Mouse (Mus musculus) forebrain, embryonic 13.5 days (tissue): ENCODE measurements around the gene Agrp. TPM values are rescaled to one million over a fixed set of nuclear protein-coding genes. Genes with fewer than 3 reads are reported as not detected.

ENCODE experiments used
- ATAC-seq: fragments of 200-750 bp; cut with Nextera tagmentation; 2 replicates; pipeline ENCODE4 v1.8.0; 2017
- H3K27ac ChIP-seq: fragments of 300-500 bp; sonication (generic); 2 replicates; pipeline ENCODE4 v1.5.1; 2015; ENCODE audit warnings: inconsistent platforms, mild to moderate bottlenecking, moderate library complexity
- H3K27me3 ChIP-seq: fragments of 300-500 bp; sonication (generic); 2 replicates; pipeline ENCODE4 v1.6.1; 2015; ENCODE audit warnings: mild to moderate bottlenecking, inconsistent platforms
- H3K36me3 ChIP-seq: fragments of 300-500 bp; sonication (generic); 2 replicates; pipeline ENCODE4 v1.6.1; 2015; ENCODE audit warnings: mild to moderate bottlenecking, inconsistent platforms; ENCODE audit not compliant: poor library complexity, severe bottlenecking
- H3K4me1 ChIP-seq: fragments of 300-500 bp; sonication (generic); 2 replicates; pipeline ENCODE4 v1.6.1; 2015; ENCODE audit warnings: inconsistent platforms
- H3K4me2 ChIP-seq: fragments of 300-500 bp; sonication (generic); 2 replicates; pipeline ENCODE4 v1.6.1; 2015; ENCODE audit warnings: inconsistent platforms, mild to moderate bottlenecking, moderate library complexity
- H3K4me3 ChIP-seq: fragments of 300-500 bp; sonication (generic); 2 replicates; pipeline ENCODE4 v1.5.1; 2015; ENCODE audit warnings: mild to moderate bottlenecking, inconsistent platforms
- H3K9ac ChIP-seq: fragments of 300-500 bp; sonication (generic); 2 replicates; pipeline ENCODE4 v1.6.1; 2015; ENCODE audit warnings: mild to moderate bottlenecking, inconsistent platforms
- H3K9me3 ChIP-seq: fragments of 300-500 bp; sonication (generic); replicated peaks from 2 replicates; pipeline ENCODE4 v1.6.1; 2016; ENCODE audit warnings: inconsistent platforms
- WGBS: fragments of 180-500 bp; shearing (Covaris S2); methylation state at CpG from one replicate; pipeline ENCODE4 v1.1.7; 2015; 5-methylcytosine and 5-hydroxymethylcytosine counted together
- polyA plus RNA-seq: library from polyadenylated mRNA; unstranded; fragments of >200 nt; fragmentation: Nextera tagmentation; extraction: Ambion mirVana; gene quantifications from 2 replicates; pipeline ENCODE4 v1.2.1, GENCODE M21; 2015

Gene Agrp
- polyA plus RNA-seq, 1 experiment from 2014 or later = 0.62 TPM

GRCm38 (mm10) chr8:105562863-105563262 is 74.3 kb downstream of the Agrp start:
- no peak for ATAC-seq
- H3K4me1 ChIP-seq = peaks cover 38% of the 10 kb centered on the region
- H3K27me3 ChIP-seq = no peaks in the 10 kb centered on the region; the same call in 1 of the 2 replicates
- no peak overlapping the region for H3K27ac ChIP-seq
- no peaks in the 10 kb centered on the region for H3K9me3 ChIP-seq
- H3K36me3 ChIP-seq = peaks cover 4% of the 10 kb centered on the region
- no peak overlapping the region for H3K4me3 ChIP-seq
- no peak overlapping the region for H3K4me2 ChIP-seq
- 89% methylated on average over 3 of the region's 3 CpGs for WGBS
- H3K9ac ChIP-seq = no peak overlapping the region

GRCm38 (mm10) chr8:105555230-105555629 is 82.0 kb downstream of the Agrp start:
- no peaks in the 10 kb centered on the region for H3K4me1 ChIP-seq
- peaks cover 4% of the 10 kb centered on the region; the same call in 1 of the 2 replicates for H3K36me3 ChIP-seq
- no peak overlapping the region for H3K9ac ChIP-seq
- H3K27ac ChIP-seq = no peak overlapping the region
- no peak for ATAC-seq
- WGBS = 73% methylated on average over 3 of the region's 3 CpGs
- no peak overlapping the region for H3K4me3 ChIP-seq
- no peak overlapping the region for H3K4me2 ChIP-seq
- H3K27me3 ChIP-seq = no peaks in the 10 kb centered on the region
- no peaks in the 10 kb centered on the region for H3K9me3 ChIP-seq

- ATAC-seq = no peak
- H3K27ac ChIP-seq = no peak overlapping the region
- no peak overlapping the region for H3K4me3 ChIP-seq
- no peaks in the 10 kb centered on the region for H3K4me1 ChIP-seq
- H3K9ac ChIP-seq = no peak overlapping the region
- H3K9me3 ChIP-seq = no peaks in the 10 kb centered on the region
- H3K4me2 ChIP-seq = no peak overlapping the region
- H3K27me3 ChIP-seq = no peaks in the 10 kb centered on the region
- peaks cover 4% of the 10 kb centered on the region; the same call in 1 of the 2 replicates for H3K36me3 ChIP-seq
These were observed 83.1 kb downstream of the Agrp start for GRCm38 (mm10) chr8:105554087-105554486.

- Histone ChIP-seq H3K27me3 (no peaks in the 10 kb centered on the region), H3K27ac (no peak overlapping the region), H3K4me2 (no peak overlapping the region), H3K9ac (no peak overlapping the region), H3K36me3 (no peaks in the 10 kb centered on the region), H3K4me3 (no peak overlapping the region), H3K4me1 (no peaks in the 10 kb centered on the region), H3K9me3 (no peaks in the 10 kb centered on the region)
- no peak for ATAC-seq
- WGBS = 74% methylated on average over 1 of the region's 1 CpGs
These were observed 84.4 kb downstream of the Agrp start for GRCm38 (mm10) chr8:105552824-105553223.

GRCm38 (mm10) chr8:105552032-105552431 is 85.2 kb downstream of the Agrp start:
- Histone ChIP-seq H3K36me3 (no peaks in the 10 kb centered on the region), H3K4me3 (no peak overlapping the region), H3K4me2 (no peak overlapping the region), H3K27me3 (no peaks in the 10 kb centered on the region), H3K9me3 (no peaks in the 10 kb centered on the region), H3K9ac (no peak overlapping the region), H3K4me1 (no peaks in the 10 kb centered on the region), H3K27ac (no peak overlapping the region)
- ATAC-seq = no peak
- 93% methylated on average over 2 of the region's 2 CpGs for WGBS

GRCm38 (mm10) chr8:105550083-105550482 is 87.1 kb downstream of the Agrp start:
- Histone ChIP-seq H3K4me3 (no peak overlapping the region), H3K36me3 (no peaks in the 10 kb centered on the region), H3K4me1 (no peaks in the 10 kb centered on the region), H3K27me3 (no peaks in the 10 kb centered on the region), H3K9me3 (no peaks in the 10 kb centered on the region), H3K27ac (no peak overlapping the region), H3K4me2 (no peak overlapping the region), H3K9ac (no peak overlapping the region)
- 82% methylated on average over 2 of the region's 2 CpGs for WGBS
- ATAC-seq = no peak

- Histone ChIP-seq H3K9me3 (no peaks in the 10 kb centered on the region), H3K27me3 (no peaks in the 10 kb centered on the region), H3K9ac (no peak overlapping the region), H3K4me2 (no peak overlapping the region), H3K4me1 (no peaks in the 10 kb centered on the region), H3K4me3 (no peak overlapping the region), H3K27ac (no peak overlapping the region), H3K36me3 (no peaks in the 10 kb centered on the region)
- WGBS = 97% methylated on average over 1 of the region's 1 CpGs
- no peak for ATAC-seq
These were observed 87.7 kb downstream of the Agrp start for GRCm38 (mm10) chr8:105549506-105549905.

- no peak for ATAC-seq
- no peak overlapping the region for H3K4me2 ChIP-seq
- no peak overlapping the region for H3K9ac ChIP-seq
- WGBS = 91% methylated on average over 6 of the region's 6 CpGs
- no peaks in the 10 kb centered on the region for H3K27me3 ChIP-seq
- no peak overlapping the region for H3K27ac ChIP-seq
- H3K9me3 ChIP-seq = no peaks in the 10 kb centered on the region
- H3K4me1 ChIP-seq = no peaks in the 10 kb centered on the region
- peaks cover 5% of the 10 kb centered on the region; the same call in 1 of the 2 replicates for H3K36me3 ChIP-seq
- H3K4me3 ChIP-seq = no peak overlapping the region
These were observed 90.5 kb downstream of the Agrp start for GRCm38 (mm10) chr8:105546384-105547350.

GRCm38 (mm10) chr8:105545249-105545648 is 91.9 kb downstream of the Agrp start:
- Histone ChIP-seq H3K4me2 (no peak overlapping the region), H3K4me1 (no peaks in the 10 kb centered on the region), H3K4me3 (no peak overlapping the region), H3K27me3 (no peaks in the 10 kb centered on the region), H3K9me3 (no peaks in the 10 kb centered on the region), H3K9ac (no peak overlapping the region), H3K27ac (no peak overlapping the region), H3K36me3 (peaks cover 6% of the 10 kb centered on the region; the same call in 1 of the 2 replicates)
- 89% methylated on average over 3 of the region's 3 CpGs for WGBS
- no peak for ATAC-seq

GRCm38 (mm10) chr8:105544544-105545205 is 92.5 kb downstream of the Agrp start:
- Histone ChIP-seq H3K36me3 (peaks cover 6% of the 10 kb centered on the region; the same call in 1 of the 2 replicates), H3K4me2 (no peak overlapping the region), H3K4me1 (no peaks in the 10 kb centered on the region), H3K27ac (no peak overlapping the region), H3K9me3 (no peaks in the 10 kb centered on the region), H3K27me3 (no peaks in the 10 kb centered on the region), H3K4me3 (no peak overlapping the region), H3K9ac (no peak overlapping the region)
- WGBS = 58% methylated on average over 7 of the region's 7 CpGs
- ATAC-seq = no peak

- Histone ChIP-seq H3K9me3 (no peaks in the 10 kb centered on the region), H3K4me1 (no peaks in the 10 kb centered on the region), H3K27ac (no peak overlapping the region), H3K9ac (no peak overlapping the region), H3K4me2 (no peak overlapping the region), H3K36me3 (peaks cover 14% of the 10 kb centered on the region), H3K4me3 (no peak overlapping the region), H3K27me3 (no peaks in the 10 kb centered on the region)
- 50% methylated on average over 1 of the region's 1 CpGs for WGBS
- ATAC-seq = no peak
These were observed 93.5 kb downstream of the Agrp start for GRCm38 (mm10) chr8:105543703-105544102.

- 96% methylated on average over 2 of the region's 2 CpGs for WGBS
- Histone ChIP-seq H3K4me1 (no peaks in the 10 kb centered on the region), H3K27me3 (no peaks in the 10 kb centered on the region), H3K4me3 (no peak overlapping the region), H3K27ac (no peak overlapping the region), H3K9me3 (no peaks in the 10 kb centered on the region), H3K36me3 (peaks cover 23% of the 10 kb centered on the region), H3K4me2 (no peak overlapping the region), H3K9ac (no peak overlapping the region)
- no peak for ATAC-seq
These were observed 94.4 kb downstream of the Agrp start for GRCm38 (mm10) chr8:105542808-105543207.
